Mouse (Mus musculus) E14TG2a.4 (cell line): ENCODE data around the gene Rpa1.

Source experiments
- CTCF ChIP-seq: conservative IDR thresholded peaks from 2 replicates; pipeline ENCODE4 v1.5.1; 2014; ENCODE audit warnings: low read length
- POU5F1 ChIP-seq: IDR thresholded peaks from 2 replicates; pipeline ENCODE4 v1.6.1; 2014; ENCODE audit warnings: low read length, borderline replicate concordance

GRCm38 (mm10) chr11:75336676-75337075 is 11.4 kb downstream of the Rpa1 start:
- TF ChIP-seq CTCF (no peak), POU5F1 (no peak)
